ENCODE assay signal across 9 mouse cellular contexts in genomic region chr17:36110641-36111509, GRCm38 (mm10). TPM values are rescaled to one million over a fixed set of nuclear protein-coding genes. Genes with fewer than 3 reads are reported as not detected.
DNase-seq lines count a peak whose midpoint lies in the region; ATAC-seq and TF ChIP-seq lines count a peak whose summit lies in the region.
"Not testable (repeated sequence)": the region's sequence is repeated elsewhere in the genome, so short reads cannot be mapped to it uniquely, and the experiment has no call there.
"Had no signal": no experiment of that assay in that cellular context is flagged by ENCODE, and none has a peak within 500 bp of the region (broad histone marks: within the 10 kb centered on the region; RNA-seq: fewer than 3 reads in every experiment).

No protein-coding gene starts in this region.

- not testable (repeated sequence) for TF ChIP-seq CTCF in MEL (IDR thresholded peaks at IDR 0.05 in 2 of 3, conservative IDR thresholded peaks at IDR 0.05 in 1 of 3; ENCODE audit: control insufficient read depth in 1 of 3, insufficient read depth in 1 of 3, low read depth in 2 of 3, low read length in 3 of 3, poor library complexity in 1 of 3, severe bottlenecking in 1 of 3); thymus, adult 2 months (IDR thresholded peaks at IDR 0.05; ENCODE audit: borderline replicate concordance, control insufficient read depth, extremely low read depth, insufficient read depth, low read length, poor library complexity)
- TF ChIP-seq CTCF in gastrocnemius, adult 2 months (IDR thresholded peaks at IDR 0.05) = peak; percentile 51
- peak; percentile 52 for TF ChIP-seq CTCF in left cerebral cortex, adult 2 months (IDR thresholded peaks at IDR 0.05)
- peak; percentile 43 for TF ChIP-seq CTCF in lung, postnatal 0 days (IDR thresholded peaks at IDR 0.05)

- peak overlapping the region; percentile 92 for H3K4me2 ChIP-seq in hindbrain, embryonic 16.5 days (ENCODE audit: low read length)
- peak overlapping the region; percentile 64 for H3K4me2 ChIP-seq in lung, postnatal 0 days (replicated peaks; ENCODE audit: low read depth, low read length)
- peak overlapping the region; percentile 40 for H3K4me2 ChIP-seq in neural tube, embryonic 11.5 days (ENCODE audit: low read depth)

- not testable (repeated sequence) for H3K36me3 ChIP-seq in MEL (ENCODE audit: control insufficient read depth in 1 of 2, insufficient read depth in 2 of 2, low read length in 2 of 2); hindbrain, embryonic 16.5 days (ENCODE audit: control insufficient read depth, insufficient read depth, low read length); lung, postnatal 0 days (ENCODE audit: insufficient read depth, low read length); neural tube, embryonic 11.5 days (ENCODE audit: control insufficient read depth, insufficient read depth, low read length); thymus, adult 2 months (ENCODE audit: control insufficient read depth, insufficient read depth, low read length)

- TF ChIP-seq RAD21 in MEL (IDR thresholded peaks at IDR 0.05; ENCODE audit: low read depth, low read length) = not testable (repeated sequence)

- H3K4me1 ChIP-seq in MEL (ENCODE audit: control insufficient read depth in 1 of 2, insufficient read depth in 2 of 2, low read length in 2 of 2); hindbrain, embryonic 16.5 days (ENCODE audit: control insufficient read depth, insufficient read depth, low read depth, low read length); lung, postnatal 0 days (ENCODE audit: insufficient read depth, low read depth, low read length); neural tube, embryonic 11.5 days (ENCODE audit: control insufficient read depth, insufficient read depth, low read length): not testable (repeated sequence)
- peaks cover 15% of the 10 kb centered on the region for H3K4me1 ChIP-seq in thymus, adult 2 months (replicated peaks; ENCODE audit: control insufficient read depth, insufficient read depth, low read length)

- not testable (repeated sequence) for H3K27me3 ChIP-seq in MEL (ENCODE audit: control insufficient read depth in 1 of 2, insufficient read depth in 2 of 2, low read length in 2 of 2); hindbrain, embryonic 16.5 days (replicated peaks; ENCODE audit: control insufficient read depth, insufficient read depth, low read length); lung, postnatal 0 days (replicated peaks; ENCODE audit: insufficient read depth, low read length); neural tube, embryonic 11.5 days (ENCODE audit: control insufficient read depth, insufficient read depth, low read length); thymus, adult 2 months (ENCODE audit: control insufficient read depth, insufficient read depth, low read length)

- H3K9me3 ChIP-seq in MEL (replicated peaks; ENCODE audit: insufficient read depth, low read length); hindbrain, embryonic 16.5 days (ENCODE audit: control insufficient read depth, low read length); lung, postnatal 0 days (ENCODE audit: low read length); neural tube, embryonic 11.5 days (ENCODE audit: control insufficient read depth, low read length): not testable (repeated sequence)

- H3K27ac ChIP-seq in MEL (ENCODE audit: control insufficient read depth, low read depth, low read length); gastrocnemius, adult 2 months; hindbrain, embryonic 16.5 days (ENCODE audit: low read depth, low read length); left cerebral cortex, adult 2 months; lung, postnatal 0 days (ENCODE audit: low read length); neural tube, embryonic 11.5 days (ENCODE audit: low read depth, low read length); thymus, adult 2 months (ENCODE audit: control insufficient read depth, insufficient read depth, low read length): not testable (repeated sequence)

- H3K9ac ChIP-seq in MEL (ENCODE audit: control insufficient read depth, low read depth, low read length, poor library complexity, severe bottlenecking) = peak overlapping the region; percentile 64
- H3K9ac ChIP-seq in hindbrain, embryonic 16.5 days (ENCODE audit: low read depth, low read length) = peak overlapping the region; percentile 30
- not testable (repeated sequence) for H3K9ac ChIP-seq in lung, postnatal 0 days (replicated peaks; ENCODE audit: low read depth)
- H3K9ac ChIP-seq in neural tube, embryonic 11.5 days (ENCODE audit: low read length) = peak overlapping the region; percentile 35; the same call in 1 of the 2 replicates

- H3K79me2 ChIP-seq in MEL (ENCODE audit: control insufficient read depth, insufficient read depth, low read length, poor library complexity) = not testable (repeated sequence)

- TF ChIP-seq POLR2A in MEL (IDR thresholded peaks at IDR 0.05; ENCODE audit: control insufficient read depth in 1 of 2, insufficient read depth in 1 of 2, low read depth in 1 of 2, low read length in 2 of 2, poor library complexity in 1 of 2); thymus, adult 2 months (IDR thresholded peaks at IDR 0.05; ENCODE audit: control insufficient read depth, extremely low read depth, insufficient read depth, low read length, poor library complexity): not testable (repeated sequence)

- peak overlapping the region; percentile 59 to 72; a peak in 3 of 4 replicates for H3K4me3 ChIP-seq in MEL (ENCODE audit: control insufficient read depth in 1 of 2, insufficient read depth in 1 of 2, low read depth in 2 of 2, low read length in 2 of 2)
- peak overlapping the region; percentile 73 for H3K4me3 ChIP-seq in gastrocnemius, adult 2 months
- H3K4me3 ChIP-seq in hindbrain, embryonic 16.5 days (ENCODE audit: low read length) = peak overlapping the region; percentile 47
- H3K4me3 ChIP-seq in left cerebral cortex, adult 2 months = peak overlapping the region; percentile 43
- peak overlapping the region; percentile 27; the same call in 1 of the 2 replicates for H3K4me3 ChIP-seq in lung, postnatal 0 days (ENCODE audit: low read depth, low read length)
- H3K4me3 ChIP-seq in neural tube, embryonic 11.5 days (ENCODE audit: low read depth, low read length) = peak overlapping the region; percentile 30
- H3K4me3 ChIP-seq in thymus, adult 2 months (ENCODE audit: control insufficient read depth, insufficient read depth, low read length) = peak overlapping the region; percentile 76

- intact Hi-C loops in gastrocnemius, adult 2 months (cut with DNase I) = loop anchor here (5.0 kb wide), 1 partner anchor 114 kb away; no protein-coding TSS in a partner anchor
- intact Hi-C loops in left cerebral cortex, adult 2 months (cut with DNase I) = not testable (repeated sequence)

- DNase-seq in MEL (ENCODE audit: low read depth, low spot score) = peak; percentile 28
- DNase-seq in embryo, embryonic 11 days = peak; percentile 14
- peak; percentile 25 for DNase-seq in gastrocnemius, adult 2 months
- DNase-seq in left cerebral cortex, adult 2 months (ENCODE audit: extremely low spot score in 1 of 2, low spot score in 2 of 2); lung, postnatal 0 days (ENCODE audit: low spot score); thymus, adult 2 months: not testable (repeated sequence)
- DNase-seq in neural tube, embryonic 11.5 days (ENCODE audit: low spot score) = peak; percentile 45

- not testable (repeated sequence) for TF ChIP-seq EP300 in MEL (IDR thresholded peaks at IDR 0.05; ENCODE audit: low read depth in 1 of 2, low read length in 2 of 2); lung, postnatal 0 days (IDR thresholded peaks at IDR 0.05)

- peak; percentile 87 for ATAC-seq in hindbrain, embryonic 16.5 days
- ATAC-seq in lung, postnatal 0 days = peak; percentile 84
- 0 out of 2 replicates have a peak, but pooled peaks have one; percentile 65 for ATAC-seq in neural tube, embryonic 11.5 days (ENCODE audit: insufficient read depth, low FRiP score, low TSS enrichment)

- 1% methylated on average over 53 of the region's 57 CpGs for WGBS in hindbrain, embryonic 16.5 days
- WGBS in lung, postnatal 0 days = under 1% methylated on average over 56 of the region's 57 CpGs
- 1% methylated on average over 57 of the region's 57 CpGs for WGBS in neural tube, embryonic 11.5 days
- 3% methylated on average over 57 of the region's 57 CpGs for WGBS in thymus, adult 2 months

RNA-seq across cellular contexts. Expression of gene Gm19684, which starts 10.6 kb away (rescaled TPM):
- not detected in 2 replicates for total RNA-seq in MEL (2012; rRNA removed)
- not detected for polyA plus RNA-seq in MEL (2012; ENCODE audit: insufficient read depth in 1 of 2, insufficient read length in 2 of 2, low read depth in 1 of 2, low replicate concordance in 2 of 2, missing spikeins in 1 of 2)
- total RNA-seq in gastrocnemius, adult 2 months (2021) = not detected
- polyA plus RNA-seq in hindbrain, embryonic 16.5 days (2015; fragmentation: Nextera tagmentation; extraction: Ambion mirVana) = not detected in 2 replicates
- not detected for total RNA-seq in left cerebral cortex, adult 2 months (2021)
- polyA plus RNA-seq in lung, postnatal 0 days (2015; fragmentation: Nextera tagmentation; extraction: Ambion mirVana) = not detected in 2 replicates
- not detected in 2 replicates for polyA plus RNA-seq in neural tube, embryonic 11.5 days (2014; fragmentation: Nextera tagmentation; extraction: Ambion mirVana)
- polyA plus RNA-seq in thymus, adult 2 months (2012; rRNA removed) = 1.4 and 1.7 TPM in 2 replicates
- total RNA-seq: gastrocnemius, postnatal 4 days had no signal

RNA-seq across cellular contexts. Expression of gene Gm7030, which starts 18.4 kb away (rescaled TPM):
- not detected in 2 replicates for total RNA-seq in MEL (2012; rRNA removed)
- polyA plus RNA-seq in MEL (2012; ENCODE audit: insufficient read depth in 1 of 2, insufficient read length in 2 of 2, low read depth in 1 of 2, low replicate concordance in 2 of 2, missing spikeins in 1 of 2) = not detected
- not detected for total RNA-seq in gastrocnemius, adult 2 months (2021)
- not detected in 2 replicates for polyA plus RNA-seq in hindbrain, embryonic 16.5 days (2015; fragmentation: Nextera tagmentation; extraction: Ambion mirVana)
- not detected for total RNA-seq in left cerebral cortex, adult 2 months (2021)
- not detected in 2 replicates for polyA plus RNA-seq in lung, postnatal 0 days (2015; fragmentation: Nextera tagmentation; extraction: Ambion mirVana)
- not detected in 2 replicates for polyA plus RNA-seq in neural tube, embryonic 11.5 days (2014; fragmentation: Nextera tagmentation; extraction: Ambion mirVana)
- 1.7 and 2.4 TPM in 2 replicates for polyA plus RNA-seq in thymus, adult 2 months (2012; rRNA removed)
- total RNA-seq: gastrocnemius, postnatal 4 days had no signal

RNA-seq across cellular contexts. Expression of gene Gm11127, which starts 52.7 kb away (rescaled TPM):
- total RNA-seq in MEL (2012; rRNA removed) = 5.8 and 6.4 TPM in 2 replicates
- polyA plus RNA-seq in MEL (2012; ENCODE audit: insufficient read depth in 1 of 2, insufficient read length in 2 of 2, low read depth in 1 of 2, low replicate concordance in 2 of 2, missing spikeins in 1 of 2) = 1 to 10 TPM in 1 of 2 experiments, not detected in 1; 1.5 TPM
- total RNA-seq in gastrocnemius, adult 2 months (2021) = 1 to 10 TPM; 1.5 to 2.1 TPM
- polyA plus RNA-seq in hindbrain, embryonic 16.5 days (2015; fragmentation: Nextera tagmentation; extraction: Ambion mirVana) = not detected in 2 replicates
- 1 to 10 TPM; 1.1 to 1.5 TPM for total RNA-seq in left cerebral cortex, adult 2 months (2021)
- not detected in 2 replicates for polyA plus RNA-seq in lung, postnatal 0 days (2015; fragmentation: Nextera tagmentation; extraction: Ambion mirVana)
- polyA plus RNA-seq in neural tube, embryonic 11.5 days (2014; fragmentation: Nextera tagmentation; extraction: Ambion mirVana) = not detected in 2 replicates
- 0.39 and 0.61 TPM in 2 replicates for polyA plus RNA-seq in thymus, adult 2 months (2012; rRNA removed)

RNA-seq across cellular contexts. Expression of gene Gm8909, which starts 57.5 kb away (rescaled TPM):
- not detected in 2 replicates for total RNA-seq in MEL (2012; rRNA removed)
- polyA plus RNA-seq in MEL (2012; ENCODE audit: insufficient read depth in 1 of 2, insufficient read length in 2 of 2, low read depth in 1 of 2, low replicate concordance in 2 of 2, missing spikeins in 1 of 2) = 1 to 10 TPM in 1 of 2 experiments, not detected in 1; 3.0 TPM
- not detected for total RNA-seq in gastrocnemius, adult 2 months (2021)
- not detected in 2 replicates for polyA plus RNA-seq in hindbrain, embryonic 16.5 days (2015; fragmentation: Nextera tagmentation; extraction: Ambion mirVana)
- not detected for total RNA-seq in left cerebral cortex, adult 2 months (2021)
- 6.7 and 9.6 TPM in 2 replicates for polyA plus RNA-seq in lung, postnatal 0 days (2015; fragmentation: Nextera tagmentation; extraction: Ambion mirVana)
- not detected in 2 replicates for polyA plus RNA-seq in neural tube, embryonic 11.5 days (2014; fragmentation: Nextera tagmentation; extraction: Ambion mirVana)
- 20.1 and 20.8 TPM in 2 replicates for polyA plus RNA-seq in thymus, adult 2 months (2012; rRNA removed)
- total RNA-seq: gastrocnemius, postnatal 4 days had no signal

Comparison
In these comparisons a context has a peak if more than half of its experiments do, and no peak if none do; other contexts are left out.
1. H3K4me2 ChIP-seq: peak in every context shown above with its lines; median percentile 92 in hindbrain, embryonic 16.5 days; 64 in lung, postnatal 0 days; 40 in neural tube, embryonic 11.5 days.